Mouse (Mus musculus): Measurements from ENCODE around the gene Nob1.

GRCm38 (mm10) chr8:107405935-107406334, 18.9 kb downstream of the Nob1 start:
- no peak for TF ChIP-seq GATA1 (IDR thresholded peaks at IDR 0.05; ENCODE audit: borderline replicate concordance, low read length)
- TF ChIP-seq FLI1 (IDR thresholded peaks at IDR 0.05; ENCODE audit: low read length), result no peak

Measured in megakaryocyte, embryonic 14.5 days (primary cell).